Mouse (Mus musculus) heart, postnatal 0 days (tissue): ENCODE measurements around the gene Nelfa.

Source experiments
- CTCF ChIP-seq: IDR thresholded peaks from 2 replicates; pipeline ENCODE4 v1.5.1; 2016; ENCODE audit warnings: antibody characterized with exemption, control low read depth, low read depth
- EP300 ChIP-seq: IDR thresholded peaks from 2 replicates; pipeline ENCODE4 v1.6.1; 2016; ENCODE audit warnings: antibody characterized with exemption, low read depth

DNA sequence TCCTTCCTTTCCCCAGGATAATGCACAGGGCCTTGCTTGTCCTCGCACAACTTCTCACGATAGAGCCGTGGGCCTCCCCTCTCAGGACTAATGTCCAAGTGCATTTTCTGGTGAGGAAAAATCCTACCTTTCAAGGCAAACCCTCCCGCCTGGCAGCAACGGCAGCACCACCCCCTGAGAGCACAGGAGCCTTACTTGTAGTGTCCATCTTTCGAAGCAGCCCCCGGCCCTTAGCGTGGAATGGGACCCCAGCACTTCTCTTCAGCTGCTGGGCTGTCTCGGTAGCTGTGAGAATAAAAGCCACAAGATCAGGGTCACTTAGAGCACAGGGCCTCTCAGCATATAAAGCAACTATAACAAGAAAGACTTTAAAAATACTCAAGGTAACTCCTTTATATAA lies 33.0 kb downstream of the Nelfa start:
- no peak for TF ChIP-seq EP300
- TF ChIP-seq CTCF = no peak
